Mouse (Mus musculus) bone marrow, adult 2 months (tissue): ENCODE measurements around the gene Ap1m2.

Source experiments
- CTCF ChIP-seq: fragments of 200-500 bp; IDR thresholded peaks from 2 replicates; pipeline ENCODE4 v1.5.1; 2011; ENCODE audit warnings: low read length, control low read depth; ENCODE audit not compliant: control insufficient read depth, insufficient read depth
- POLR2A ChIP-seq: fragments of 200-500 bp; IDR thresholded peaks from 2 replicates; pipeline ENCODE4 v1.6.1; 2011; ENCODE audit warnings: low read depth, mild to moderate bottlenecking, control low read depth, low read length, borderline replicate concordance; ENCODE audit not compliant: control insufficient read depth

- no peak for TF ChIP-seq CTCF
- TF ChIP-seq POLR2A = no peak
Observed at GRCm38 (mm10) chr9:21340411-21340810, 28.3 kb upstream of the Ap1m2 start.
